Mouse (Mus musculus) kidney, embryonic 16.5 days (tissue): ENCODE results near the gene Itih5. TPM values are rescaled to one million over a fixed set of nuclear protein-coding genes. Genes with fewer than 3 reads are reported as not detected.

Experiments
- ATAC-seq: fragments of 200-750 bp; cut with Nextera tagmentation; 2 replicates; pipeline ENCODE4 v1.8.0; 2017; ENCODE audit warnings: moderate TSS enrichment; ENCODE audit not compliant: low FRiP score, low TSS enrichment
- H3K27ac ChIP-seq: fragments of 300-500 bp; sonication (generic); 2 replicates; pipeline ENCODE4 v1.5.1; 2014; ENCODE audit warnings: low read length
- H3K27me3 ChIP-seq: fragments of 300-500 bp; sonication (generic); 2 replicates; pipeline ENCODE4 v1.6.1; 2014; ENCODE audit warnings: low read length, control low read depth, mixed read lengths; ENCODE audit not compliant: insufficient read depth
- H3K36me3 ChIP-seq: fragments of 300-500 bp; sonication (generic); 2 replicates; pipeline ENCODE4 v1.6.1; 2014; ENCODE audit warnings: low read length, control low read depth, mixed read lengths; ENCODE audit not compliant: insufficient read depth
- H3K4me1 ChIP-seq: fragments of 300-500 bp; sonication (generic); 2 replicates; pipeline ENCODE4 v1.6.1; 2014; ENCODE audit warnings: low read length, control low read depth, mixed read lengths; ENCODE audit not compliant: insufficient read depth
- H3K4me2 ChIP-seq: fragments of 300-500 bp; sonication (generic); replicated peaks from 2 replicates; pipeline ENCODE4 v1.6.1; 2014; ENCODE audit warnings: low read depth, low read length
- H3K4me3 ChIP-seq: fragments of 300-500 bp; sonication (generic); 2 replicates; pipeline ENCODE4 v1.5.1; 2014; ENCODE audit warnings: mild to moderate bottlenecking, low read length
- H3K9ac ChIP-seq: fragments of 300-500 bp; sonication (generic); replicated peaks from 2 replicates; pipeline ENCODE4 v1.6.1; 2014; ENCODE audit warnings: low read length
- H3K9me3 ChIP-seq: fragments of 300-500 bp; sonication (generic); 2 replicates; pipeline ENCODE4 v1.6.1; 2016; ENCODE audit warnings: low read length, control low read depth
- WGBS: fragments of 180-500 bp; shearing (Covaris S2); extraction: QIAGEN DNeasy Blood & Tissue Kit; methylation state at CpG from one replicate; pipeline ENCODE4 v1.1.7; 2014; 5-methylcytosine and 5-hydroxymethylcytosine counted together
- polyA plus RNA-seq: library from polyadenylated mRNA; unstranded; fragments of >200 nt; fragmentation: Nextera tagmentation; extraction: Ambion mirVana; gene quantifications from 2 replicates; pipeline ENCODE4 v1.2.1, GENCODE M21; 2015

The Itih5 gene
- polyA plus RNA-seq, 1 experiment from 2014 or later = 7.0 TPM

- 87% methylated on average over 4 of the region's 4 CpGs for WGBS
- Histone ChIP-seq H3K9me3 (no peaks in the 10 kb centered on the region), H3K4me2 (no peak overlapping the region), H3K4me3 (no peak overlapping the region), H3K4me1 (0 out of 2 replicates have a peak, but pooled peaks cover 10% of the 10 kb centered on the region), H3K27ac (no peak overlapping the region), H3K9ac (no peak overlapping the region), H3K36me3 (no peaks in the 10 kb centered on the region), H3K27me3 (no peaks in the 10 kb centered on the region)
- no peak for ATAC-seq
Observed at GRCm38 (mm10) chr2:10162011-10162410, 8.6 kb downstream of the Itih5 start.

GRCm38 (mm10) chr2:10166635-10167034, 13.3 kb downstream of the Itih5 start:
- 0 out of 2 replicates have a peak, but pooled peaks cover 9% of the 10 kb centered on the region for H3K4me1 ChIP-seq
- 33% methylated on average over 6 of the region's 6 CpGs for WGBS
- H3K27me3 ChIP-seq = no peaks in the 10 kb centered on the region

GRCm38 (mm10) chr2:10167283-10167682, 13.9 kb downstream of the Itih5 start:
- H3K9ac ChIP-seq = no peak overlapping the region
- 0 out of 2 replicates have a peak, but pooled peaks cover 9% of the 10 kb centered on the region for H3K4me1 ChIP-seq
- H3K4me3 ChIP-seq = no peak overlapping the region
- ATAC-seq = no peak
- no peak overlapping the region for H3K4me2 ChIP-seq
- no peaks in the 10 kb centered on the region for H3K36me3 ChIP-seq
- H3K9me3 ChIP-seq = no peaks in the 10 kb centered on the region
- no peak overlapping the region for H3K27ac ChIP-seq
- 91% methylated on average over 11 of the region's 11 CpGs for WGBS
- no peaks in the 10 kb centered on the region for H3K27me3 ChIP-seq

More at GRCm38 (mm10) chr2:10166635-10167034, 13.3 kb downstream of the Itih5 start:
- Histone ChIP-seq H3K27ac (no peak overlapping the region), H3K36me3 (no peaks in the 10 kb centered on the region), H3K9me3 (no peaks in the 10 kb centered on the region), H3K9ac (no peak overlapping the region), H3K4me3 (no peak overlapping the region), H3K4me2 (no peak overlapping the region)
- ATAC-seq = no peak

- ATAC-seq = no peak
- H3K27ac ChIP-seq = no peak overlapping the region
- no peaks in the 10 kb centered on the region for H3K27me3 ChIP-seq
- no peak overlapping the region for H3K9ac ChIP-seq
- H3K4me3 ChIP-seq = no peak overlapping the region
- 0 out of 2 replicates have a peak, but pooled peaks cover 9% of the 10 kb centered on the region for H3K4me1 ChIP-seq
- H3K4me2 ChIP-seq = no peak overlapping the region
- H3K9me3 ChIP-seq = no peaks in the 10 kb centered on the region
- 55% methylated on average over 8 of the region's 8 CpGs for WGBS
- no peaks in the 10 kb centered on the region for H3K36me3 ChIP-seq
Observed at GRCm38 (mm10) chr2:10168016-10168415, 14.6 kb downstream of the Itih5 start.

GRCm38 (mm10) chr2:10169991-10170390, 16.6 kb downstream of the Itih5 start:
- Histone ChIP-seq H3K9ac (no peak overlapping the region), H3K27ac (no peak overlapping the region), H3K4me3 (no peak overlapping the region), H3K4me2 (no peak overlapping the region), H3K9me3 (no peaks in the 10 kb centered on the region), H3K36me3 (no peaks in the 10 kb centered on the region), H3K27me3 (no peaks in the 10 kb centered on the region), H3K4me1 (0 out of 2 replicates have a peak, but pooled peaks cover 9% of the 10 kb centered on the region)
- no peak for ATAC-seq
- 88% methylated on average over 16 of the region's 16 CpGs for WGBS

GRCm38 (mm10) chr2:10193553-10193952, 40.2 kb downstream of the Itih5 start:
- Histone ChIP-seq H3K36me3 (no peaks in the 10 kb centered on the region), H3K4me2 (no peak overlapping the region), H3K4me1 (no peaks in the 10 kb centered on the region), H3K27me3 (no peaks in the 10 kb centered on the region), H3K27ac (no peak overlapping the region), H3K9me3 (0 out of 2 replicates have a peak, but pooled peaks cover 2% of the 10 kb centered on the region), H3K4me3 (no peak overlapping the region), H3K9ac (no peak overlapping the region)
- whole genome bisulfite sequencing = 51% methylated on average over 3 of the region's 3 CpGs
- ATAC-seq = no peak

- no peaks in the 10 kb centered on the region for H3K4me1 ChIP-seq
- H3K27ac ChIP-seq = no peak overlapping the region
- no peak overlapping the region for H3K4me3 ChIP-seq
- H3K4me2 ChIP-seq = no peak overlapping the region
- H3K36me3 ChIP-seq = no peaks in the 10 kb centered on the region
- no peak for ATAC-seq
- H3K27me3 ChIP-seq = no peaks in the 10 kb centered on the region
- H3K9ac ChIP-seq = no peak overlapping the region
- no peaks in the 10 kb centered on the region for H3K9me3 ChIP-seq
- WGBS = 86% methylated on average over 3 of the region's 3 CpGs
Observed at GRCm38 (mm10) chr2:10195162-10195561, 41.8 kb downstream of the Itih5 start.

GRCm38 (mm10) chr2:10199326-10199725, 46.0 kb downstream of the Itih5 start:
- H3K27ac ChIP-seq = no peak overlapping the region
- no peaks in the 10 kb centered on the region for H3K36me3 ChIP-seq
- no peak overlapping the region for H3K4me3 ChIP-seq
- H3K9me3 ChIP-seq = no peaks in the 10 kb centered on the region
- no peak for ATAC-seq
- no peaks in the 10 kb centered on the region for H3K27me3 ChIP-seq
- WGBS = 79% methylated on average over 2 of the region's 2 CpGs
- H3K9ac ChIP-seq = no peak overlapping the region
- H3K4me1 ChIP-seq = no peaks in the 10 kb centered on the region
- H3K4me2 ChIP-seq = no peak overlapping the region

GRCm38 (mm10) chr2:10200736-10201285, 47.4 kb downstream of the Itih5 start:
- 66% methylated on average over 3 of the region's 3 CpGs for WGBS
- no peak for ATAC-seq
- no peaks in the 10 kb centered on the region for H3K9me3 ChIP-seq
- H3K4me1 ChIP-seq = no peaks in the 10 kb centered on the region
- no peak overlapping the region for H3K4me3 ChIP-seq
- no peaks in the 10 kb centered on the region for H3K27me3 ChIP-seq
- no peak overlapping the region for H3K9ac ChIP-seq
- no peaks in the 10 kb centered on the region for H3K36me3 ChIP-seq
- no peak overlapping the region for H3K27ac ChIP-seq
- no peak overlapping the region for H3K4me2 ChIP-seq

- WGBS = 72% methylated on average over 3 of the region's 3 CpGs
- no peaks in the 10 kb centered on the region for H3K9me3 ChIP-seq
- no peaks in the 10 kb centered on the region for H3K36me3 ChIP-seq
Observed at GRCm38 (mm10) chr2:10204301-10204700, 50.9 kb downstream of the Itih5 start.

More at GRCm38 (mm10) chr2:10204301-10204700, 50.9 kb downstream of the Itih5 start:
- no peak for ATAC-seq
- H3K4me2 ChIP-seq = no peak overlapping the region
- H3K27ac ChIP-seq = no peak overlapping the region
- H3K27me3 ChIP-seq = no peaks in the 10 kb centered on the region
- no peak overlapping the region for H3K9ac ChIP-seq
- H3K4me1 ChIP-seq = no peaks in the 10 kb centered on the region
- H3K4me3 ChIP-seq = no peak overlapping the region
